Mouse (Mus musculus) E14TG2a.4 (cell line): ENCODE measurements around the gene Atf6.

Experiments used
- CTCF ChIP-seq: conservative IDR thresholded peaks from 2 replicates; pipeline ENCODE4 v1.5.1; 2014; ENCODE audit warnings: low read length
- NANOG ChIP-seq: IDR thresholded peaks from 2 replicates; pipeline ENCODE4 v1.6.1; 2014; ENCODE audit warnings: borderline replicate concordance, low read length, mixed read lengths
- POU5F1 ChIP-seq: IDR thresholded peaks from 2 replicates; pipeline ENCODE4 v1.6.1; 2014; ENCODE audit warnings: low read length, borderline replicate concordance

DNA sequence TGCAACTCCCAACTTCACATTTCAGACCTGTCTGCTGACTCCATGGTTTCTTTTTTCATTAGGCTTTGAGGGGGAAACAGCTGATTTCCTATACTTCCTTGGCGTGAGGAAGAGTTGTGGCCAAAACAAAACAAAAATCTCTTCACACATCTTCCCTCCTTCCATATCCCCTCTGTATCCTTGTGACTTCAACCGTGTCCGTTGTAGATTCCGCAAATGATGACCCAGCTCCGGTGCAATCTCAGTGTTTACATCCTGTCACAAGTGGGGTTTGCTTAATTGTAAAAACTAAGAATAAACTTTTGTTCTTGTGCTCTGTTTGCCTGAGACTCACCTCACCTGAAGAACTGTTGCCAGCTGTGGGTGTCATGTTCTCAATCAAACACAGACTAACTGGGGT, 35.9 kb upstream of the Atf6 start:
- TF ChIP-seq CTCF, result no peak
- no peak for TF ChIP-seq NANOG
- no peak for TF ChIP-seq POU5F1
